Mouse (Mus musculus) brain, embryonic 14.5 days (tissue): ENCODE data around the gene Sirpa.

Source experiments
- CTCF ChIP-seq: fragments of 200-500 bp; IDR thresholded peaks from 2 replicates; pipeline ENCODE4 v1.5.1; 2012; ENCODE audit warnings: inconsistent platforms, mild to moderate bottlenecking, moderate library complexity, borderline replicate concordance; ENCODE audit not compliant: insufficient read depth, insufficient read length; ENCODE audit errors: extremely low read depth
- POLR2A ChIP-seq: fragments of 200-500 bp; IDR thresholded peaks from 2 replicates; pipeline ENCODE4 v1.6.1; 2012; ENCODE audit warnings: mild to moderate bottlenecking, inconsistent platforms, borderline replicate concordance; ENCODE audit not compliant: poor library complexity, insufficient read depth, insufficient read length, severe bottlenecking; ENCODE audit errors: extremely low read depth

DNA sequence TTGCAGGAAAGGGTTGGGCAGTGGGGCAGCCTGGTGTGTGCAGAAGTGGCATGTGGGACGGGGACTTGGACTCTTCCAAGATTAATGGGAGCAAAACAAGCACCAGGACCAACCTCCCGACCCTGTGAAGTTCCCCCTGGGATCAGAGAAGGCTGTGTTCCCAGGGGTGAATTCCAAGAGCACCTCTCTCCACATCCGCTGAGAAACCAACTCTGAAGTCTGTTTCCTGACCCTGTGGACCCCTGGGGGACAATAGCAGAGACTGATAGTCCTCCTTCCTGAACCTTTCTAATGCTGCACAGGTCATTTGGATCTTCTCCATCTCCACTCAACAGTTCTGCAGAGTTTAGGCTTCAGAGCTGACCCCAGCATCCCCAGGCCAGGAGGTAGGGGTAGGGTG is 10.8 kb upstream of the Sirpa start:
- TF ChIP-seq CTCF (no peak), POLR2A (no peak)
